Mouse (Mus musculus) G1E (cell line): Measurements from ENCODE around the gene Meis2.

Source experiments
- CTCF ChIP-seq: IDR thresholded peaks from 2 replicates; pipeline ENCODE4 v1.5.1; 2012; ENCODE audit warnings: low read depth, low read length, inconsistent platforms, mixed read lengths
- POLR2AphosphoS5 ChIP-seq: IDR thresholded peaks from 2 replicates; pipeline ENCODE4 v1.6.1; 2012; ENCODE audit warnings: low read depth, low read length, inconsistent platforms; ENCODE audit not compliant: insufficient replicate concordance

DNA sequence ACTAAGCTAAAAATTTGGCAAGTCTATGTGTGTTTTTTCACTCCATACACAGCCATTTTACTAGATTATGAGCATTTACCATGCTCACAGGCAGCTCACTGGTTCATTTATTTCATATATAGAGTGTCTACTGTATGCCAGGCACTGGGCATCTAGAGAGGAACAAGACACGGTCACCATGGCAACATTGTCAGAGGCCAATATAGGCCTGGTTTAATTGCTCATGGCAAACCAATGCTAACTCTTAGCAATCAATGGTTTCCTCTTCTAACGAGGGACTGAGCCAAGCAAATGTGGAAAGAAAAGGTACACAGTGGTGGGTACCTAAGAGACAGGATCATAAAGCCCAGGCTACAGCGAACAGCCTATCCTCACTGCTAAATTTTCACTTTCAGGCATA lies 100.7 kb downstream of the Meis2 start:
- no peak for TF ChIP-seq CTCF
- TF ChIP-seq POLR2AphosphoS5: no peak
